Mouse (Mus musculus) liver, adult 2 months (tissue): ENCODE measurements around the gene Ddn. TPM values are rescaled to one million over a fixed set of nuclear protein-coding genes. Genes with fewer than 3 reads are reported as not detected.

ENCODE experiments used
- DNase-seq: peaks from one replicate; pipeline ENCODE4 v3.0.0-alpha.2; 2011; ENCODE audit warnings: low read depth, low spot score; ENCODE audit errors: extremely low read depth
- H3K27ac ChIP-seq: fragments of 200-500 bp; replicated peaks from 2 replicates; pipeline ENCODE4 v1.5.1; 2012; ENCODE audit warnings: low read depth, mild to moderate bottlenecking, control low read depth, inconsistent platforms, low read length; ENCODE audit not compliant: insufficient read depth
- H3K27me3 ChIP-seq: fragments of 200-500 bp; 2 replicates; pipeline ENCODE4 v1.6.1; 2012; ENCODE audit warnings: mild to moderate bottlenecking, moderate library complexity, low read length, inconsistent platforms; ENCODE audit not compliant: control insufficient read depth, insufficient read depth
- H3K36me3 ChIP-seq: fragments of 200-500 bp; 2 replicates; pipeline ENCODE4 v1.6.1; 2012; ENCODE audit warnings: low read length, inconsistent platforms; ENCODE audit not compliant: control insufficient read depth, insufficient read depth
- H3K4me1 ChIP-seq: fragments of 200-500 bp; 2 replicates; pipeline ENCODE4 v1.6.1; 2011; ENCODE audit warnings: low read length; ENCODE audit not compliant: control insufficient read depth, insufficient read depth
- H3K4me3 ChIP-seq: fragments of 200-500 bp; 2 replicates; pipeline ENCODE4 v1.5.1; 2011; ENCODE audit warnings: low read depth, mild to moderate bottlenecking, control low read depth, low read length, moderate library complexity; ENCODE audit not compliant: insufficient read depth
- H3K79me2 ChIP-seq: fragments of 200-500 bp; 2 replicates; pipeline ENCODE4 v1.6.1; 2012; ENCODE audit warnings: inconsistent platforms, mild to moderate bottlenecking, low read length, moderate library complexity; ENCODE audit not compliant: control insufficient read depth, insufficient read depth
- H3K9ac ChIP-seq: fragments of 200-500 bp; 2 replicates; pipeline ENCODE4 v1.6.1; 2012; ENCODE audit warnings: low read depth, mild to moderate bottlenecking, control low read depth, inconsistent platforms, low read length
- CTCF ChIP-seq: fragments of 200-500 bp; IDR thresholded peaks from 2 replicates; pipeline ENCODE4 v1.5.1; 2011; ENCODE audit warnings: low read depth, low read length, control low read depth
- POLR2A ChIP-seq: fragments of 200-500 bp; IDR thresholded peaks from 2 replicates; pipeline ENCODE4 v1.6.1; 2011; ENCODE audit warnings: low read length, control low read depth; ENCODE audit not compliant: insufficient read depth; ENCODE audit errors: extremely low read depth
- WGBS: fragments of 180-500 bp; shearing (Covaris S2); methylation state at CpG from one replicate; pipeline ENCODE4 v1.1.7; 2018; 5-methylcytosine and 5-hydroxymethylcytosine counted together
- polyA plus RNA-seq: library from polyadenylated mRNA; depleted of rRNA; stranded (reverse); fragments of >200 nt; gene quantifications from 2 replicates; pipeline ENCODE4 v1.2.3, GENCODE M21; 2012
- total RNA-seq: library from RNA; depleted of rRNA; stranded (reverse); fragments of >200 nt; gene quantifications from 2 replicates; pipeline ENCODE4 v1.2.3, GENCODE M21; 2014

Ddn gene
- total and polyA plus RNA-seq, 2 experiments: not detected

DNA sequence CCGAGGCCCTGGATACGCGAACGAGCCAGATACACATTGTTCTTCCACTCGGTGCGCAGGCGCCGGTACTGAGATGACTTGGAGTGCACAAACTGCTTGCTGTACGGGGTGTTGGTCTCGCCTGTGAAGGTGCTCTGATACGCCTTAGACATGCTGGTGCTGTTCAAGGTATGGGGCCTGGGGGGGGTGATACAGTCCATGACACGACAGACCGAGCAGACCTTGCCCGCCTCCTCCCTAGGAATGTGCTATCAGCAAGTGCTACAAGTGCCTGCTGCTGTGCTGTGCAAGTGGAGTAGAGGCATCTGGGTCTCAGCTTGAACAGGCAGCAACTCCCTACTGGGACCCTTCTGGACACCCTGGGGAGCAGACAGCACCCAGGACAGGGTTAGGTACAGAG is 26.0 kb upstream of the Ddn start:
- H3K4me1 ChIP-seq: no peaks in the 10 kb centered on the region; the same call in 1 of the 2 replicates
- DNase-seq: no peak
- no peak overlapping the region for H3K9ac ChIP-seq
- H3K79me2 ChIP-seq: no peaks in the 10 kb centered on the region
- H3K27me3 ChIP-seq: no peaks in the 10 kb centered on the region
- 97% methylated on average over 14 of the region's 14 CpGs for WGBS
- peaks cover 36% of the 10 kb centered on the region for H3K36me3 ChIP-seq
- TF ChIP-seq CTCF (no peak), POLR2A (no peak)
- no peak overlapping the region for H3K4me3 ChIP-seq
- no peak overlapping the region for H3K27ac ChIP-seq

DNA sequence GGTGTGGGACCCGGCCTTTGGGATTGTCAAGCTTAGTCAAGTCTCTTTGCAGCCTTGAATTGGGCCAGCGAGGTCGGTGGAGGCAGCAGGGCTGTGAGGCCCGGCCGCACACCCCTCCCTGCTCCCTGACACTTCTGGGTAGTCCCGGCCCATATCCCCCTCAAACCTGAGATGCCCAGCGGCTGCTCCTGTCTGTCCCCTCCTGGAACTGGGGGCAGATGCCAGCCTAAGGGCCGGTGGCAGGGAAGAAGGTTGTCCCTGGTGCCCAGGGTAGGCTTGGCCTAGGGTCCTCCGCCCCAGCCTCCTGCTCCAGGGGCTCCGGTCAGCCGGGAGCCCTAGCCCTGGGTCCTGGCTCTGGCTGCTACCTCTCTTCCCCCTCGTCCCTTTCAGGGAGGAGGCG is 24.8 kb upstream of the Ddn start:
- Histone ChIP-seq H3K79me2 (peaks cover 10% of the 10 kb centered on the region; the same call in 1 of the 2 replicates), H3K4me3 (no peak overlapping the region), H3K9ac (no peak overlapping the region), H3K27ac (no peak overlapping the region), H3K36me3 (peaks cover 36% of the 10 kb centered on the region), H3K4me1 (no peaks in the 10 kb centered on the region; the same call in 1 of the 2 replicates), H3K27me3 (no peaks in the 10 kb centered on the region)
- TF ChIP-seq POLR2A (no peak), CTCF (no peak)
- 85% methylated on average over 13 of the region's 13 CpGs for WGBS
- no peak for DNase-seq

DNA sequence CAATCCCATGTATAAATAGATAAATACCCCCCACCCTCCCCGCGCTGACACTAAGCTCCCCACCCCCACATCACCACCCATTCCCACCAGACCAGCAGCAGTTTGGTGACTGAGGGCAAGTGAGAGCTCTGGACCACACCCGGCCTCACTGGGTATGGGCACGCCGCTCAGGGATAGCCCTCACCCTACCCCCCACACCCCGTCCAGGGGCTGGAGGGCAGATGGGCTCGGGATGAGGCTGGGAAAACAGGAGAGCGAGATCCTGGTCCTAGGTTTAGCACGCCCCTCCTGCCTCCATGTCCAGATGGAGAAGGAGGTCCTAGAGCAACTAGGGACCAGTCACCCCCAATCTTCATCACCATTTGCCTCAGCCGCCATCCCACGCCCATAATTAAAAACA is 24.0 kb upstream of the Ddn start:
- Histone ChIP-seq H3K9ac (no peak overlapping the region), H3K27me3 (no peaks in the 10 kb centered on the region), H3K27ac (no peak overlapping the region), H3K36me3 (peaks cover 33% of the 10 kb centered on the region), H3K4me3 (no peak overlapping the region), H3K4me1 (no peaks in the 10 kb centered on the region; the same call in 1 of the 2 replicates), H3K79me2 (peaks cover 12% of the 10 kb centered on the region; the same call in 1 of the 2 replicates)
- DNase-seq: no peak
- 93% methylated on average over 11 of the region's 11 CpGs for WGBS
- no peak for TF ChIP-seq CTCF
- no peak for TF ChIP-seq POLR2A

DNA sequence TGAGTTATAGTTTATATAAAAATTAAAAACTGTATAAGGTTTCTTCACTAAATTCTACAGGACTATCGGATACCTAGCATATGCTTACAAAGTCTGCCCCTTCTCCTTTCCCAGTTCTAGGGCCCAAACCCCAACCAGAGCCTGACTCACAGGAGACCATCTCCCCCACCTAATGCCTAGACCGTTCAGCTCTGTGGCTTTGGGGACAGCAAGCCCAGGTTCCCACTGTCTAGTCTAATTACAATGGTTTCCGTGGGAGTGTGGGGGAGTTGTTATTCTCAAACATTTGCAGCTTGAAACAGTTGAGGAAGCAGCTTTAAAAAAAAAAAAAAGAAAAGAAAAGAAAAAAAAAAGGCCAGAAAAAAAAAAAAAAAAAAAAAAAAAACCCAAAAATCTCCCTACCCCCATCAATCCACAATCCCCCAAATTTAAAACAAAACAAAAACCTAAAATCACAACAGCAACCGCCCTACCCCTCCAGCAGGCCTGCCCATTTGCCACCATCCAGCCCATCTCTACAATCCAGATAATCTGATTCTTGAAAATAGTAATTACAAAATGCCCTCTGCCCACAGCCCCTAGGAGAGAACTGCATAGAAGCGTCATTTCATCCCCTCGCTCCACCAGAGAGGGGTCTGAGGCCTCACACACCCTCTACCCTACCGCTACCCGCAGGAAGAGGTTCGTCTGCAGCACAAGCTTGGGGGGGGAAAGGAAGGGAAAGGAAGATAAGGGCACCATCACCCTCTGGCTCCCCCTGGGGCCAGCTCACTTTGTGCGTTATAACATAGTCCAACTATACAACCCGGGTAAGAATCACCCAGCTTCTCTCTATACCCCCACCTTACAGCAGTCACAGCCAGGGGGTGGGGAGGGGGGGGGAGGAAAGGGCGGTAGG is 23.1 kb upstream of the Ddn start:
- H3K27ac ChIP-seq: no peak overlapping the region; the same call in 1 of the 2 replicates
- no peak for DNase-seq
- TF ChIP-seq POLR2A: no peak
- no peak for TF ChIP-seq CTCF
- no peak overlapping the region for H3K9ac ChIP-seq
- peaks cover 26% of the 10 kb centered on the region for H3K36me3 ChIP-seq
- no peak overlapping the region for H3K4me3 ChIP-seq
- no peaks in the 10 kb centered on the region for H3K27me3 ChIP-seq
- 69% methylated on average over 12 of the region's 12 CpGs for WGBS
- peaks cover 16% of the 10 kb centered on the region; the same call in 1 of the 2 replicates for H3K79me2 ChIP-seq
- no peaks in the 10 kb centered on the region; the same call in 1 of the 2 replicates for H3K4me1 ChIP-seq

DNA sequence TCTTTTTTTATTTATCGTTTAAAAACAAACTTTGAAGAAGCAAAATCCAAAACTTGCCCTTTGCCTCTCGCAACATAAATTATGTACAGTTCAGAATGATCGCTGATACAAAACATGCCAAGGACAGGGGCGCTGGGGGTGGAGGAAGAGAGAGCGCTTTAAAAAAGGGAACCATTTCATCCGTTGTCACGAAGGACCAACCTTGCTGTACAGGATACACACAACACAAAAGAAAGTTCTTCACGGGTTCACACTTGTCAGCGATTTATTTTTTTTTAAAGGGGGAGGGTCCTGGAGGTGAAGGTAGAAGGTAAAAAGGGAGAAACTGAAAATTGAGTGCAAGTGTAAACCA is 22.4 kb upstream of the Ddn start:
- H3K4me3 ChIP-seq: peak overlapping the region; percentile 10
- WGBS: 3% methylated on average over 9 of the region's 9 CpGs
- peak overlapping the region; percentile 50; the same call in 1 of the 2 replicates for H3K9ac ChIP-seq
- H3K79me2 ChIP-seq: peaks cover 16% of the 10 kb centered on the region; the same call in 1 of the 2 replicates
- DNase-seq: no peak
- no peak for TF ChIP-seq POLR2A
- no peak for TF ChIP-seq CTCF
- H3K27ac ChIP-seq: peak overlapping the region; percentile 75
- no peaks in the 10 kb centered on the region for H3K27me3 ChIP-seq
- H3K4me1 ChIP-seq: no peaks in the 10 kb centered on the region; the same call in 1 of the 2 replicates
- H3K36me3 ChIP-seq: peaks cover 20% of the 10 kb centered on the region
